Mouse (Mus musculus) myocyte (in vitro differentiated cells): ENCODE data around the gene Pou2af1.

Source experiments
- E2F4 ChIP-seq: IDR thresholded peaks from one replicate; pipeline ENCODE4 v1.6.1; 2011; ENCODE audit warnings: mild to moderate bottlenecking, control low read depth, moderate library complexity; ENCODE audit not compliant: insufficient read depth
- MAX ChIP-seq: IDR thresholded peaks from one replicate; pipeline ENCODE4 v1.6.1; 2011; ENCODE audit warnings: low read depth, mild to moderate bottlenecking, control low read depth
- MYOD1 ChIP-seq, 3 experiments: IDR thresholded peaks; one replicate each; pipeline ENCODE4 v1.6.1; 2011; ENCODE audit warnings: control low read depth in 2 of 3, low read depth in 2 of 3, mild to moderate bottlenecking in 2 of 3, moderate library complexity in 1 of 3; ENCODE audit not compliant: insufficient read length in 2 of 3, control insufficient read depth in 1 of 3
- MYOG ChIP-seq, 3 experiments: IDR thresholded peaks; one replicate each; pipeline ENCODE4 v1.6.1; 2011; ENCODE audit warnings: control low read depth in 2 of 3, low read depth in 2 of 3, mild to moderate bottlenecking in 2 of 3; ENCODE audit not compliant: insufficient read length in 2 of 3, control insufficient read depth in 1 of 3, insufficient read depth in 1 of 3
- POLR2A ChIP-seq: IDR thresholded peaks from one replicate; pipeline ENCODE4 v1.6.1; 2011; ENCODE audit warnings: low read depth, mild to moderate bottlenecking, control low read depth, moderate library complexity; ENCODE audit not compliant: insufficient read length
- POLR2AphosphoS2 ChIP-seq: IDR thresholded peaks from one replicate; pipeline ENCODE4 v1.6.1; 2011; ENCODE audit warnings: low read depth, control low read depth; ENCODE audit not compliant: insufficient read length
- REST ChIP-seq: IDR thresholded peaks from one replicate; pipeline ENCODE4 v1.6.1; 2011; ENCODE audit warnings: mild to moderate bottlenecking, control low read depth, moderate library complexity; ENCODE audit not compliant: insufficient read depth, insufficient read length
- SRF ChIP-seq: IDR thresholded peaks from one replicate; pipeline ENCODE4 v1.6.1; 2011; ENCODE audit warnings: low read depth; ENCODE audit not compliant: control insufficient read depth, insufficient read length
- TCF12 ChIP-seq: IDR thresholded peaks from one replicate; pipeline ENCODE4 v1.6.1; 2011; ENCODE audit warnings: mild to moderate bottlenecking, control low read depth; ENCODE audit not compliant: poor library complexity, insufficient read depth, severe bottlenecking
- TCF3 ChIP-seq: IDR thresholded peaks from one replicate; pipeline ENCODE4 v1.6.1; 2011; ENCODE audit warnings: low read depth, control low read depth; ENCODE audit not compliant: insufficient read length
- USF1 ChIP-seq: IDR thresholded peaks from one replicate; pipeline ENCODE4 v1.6.1; 2011; ENCODE audit warnings: low read depth, mild to moderate bottlenecking, control low read depth, moderate library complexity

GRCm38 (mm10) chr9:51194790-51195189, 18.7 kb upstream of the Pou2af1 start:
- no peak for TF ChIP-seq MAX
- TF ChIP-seq POLR2A: no peak
- TF ChIP-seq TCF3: no peak
- no peak for TF ChIP-seq POLR2AphosphoS2
- TF ChIP-seq TCF12: no peak
- no peak for TF ChIP-seq SRF
- TF ChIP-seq MYOD1 (IDR thresholded peaks at IDR 0.05; ENCODE audit: control insufficient read depth in 1 of 3, insufficient read length in 2 of 3, low read depth in 2 of 3): no peak
- TF ChIP-seq MYOG (IDR thresholded peaks at IDR 0.05; ENCODE audit: control insufficient read depth in 1 of 3, insufficient read depth in 1 of 3, insufficient read length in 2 of 3, low read depth in 2 of 3): no peak
- no peak for TF ChIP-seq REST
- TF ChIP-seq E2F4: no peak
- TF ChIP-seq USF1: no peak
